Comparison of ENCODE assay signal across 9 mouse cellular contexts in genomic region chr17:21009726-21010125, GRCm38 (mm10). TPM values are rescaled to one million over a fixed set of nuclear protein-coding genes. Genes with fewer than 3 reads are reported as not detected.
A peak's percentile ranks its signal among the peaks of the same experiment; 100 is the strongest.
DNase-seq lines count a peak whose midpoint lies in the region; ATAC-seq and TF ChIP-seq lines count a peak whose summit lies in the region.
"Had no signal": no experiment of that assay in that cellular context is flagged by ENCODE, and none has a peak within 500 bp of the region (broad histone marks: within the 10 kb centered on the region; RNA-seq: fewer than 3 reads in every experiment).

No protein-coding gene starts in this region.

- peaks cover 3% of the 10 kb centered on the region; the same call in 1 of the 2 replicates for H3K4me1 ChIP-seq in neural tube, embryonic 11.5 days (ENCODE audit: control insufficient read depth, insufficient read depth, low read length)
- H3K4me1 ChIP-seq in limb, embryonic 14.5 days (ENCODE audit: control insufficient read depth, insufficient read depth, low read length): peaks cover 7% of the 10 kb centered on the region
- 0 out of 2 replicates have a peak, but pooled peaks cover 2% of the 10 kb centered on the region for H3K4me1 ChIP-seq in stomach, postnatal 0 days (replicated peaks; ENCODE audit: control insufficient read depth, insufficient read depth)

- H3K27me3 ChIP-seq in neural tube, embryonic 11.5 days (ENCODE audit: control insufficient read depth, insufficient read depth, low read length): no peaks in the 10 kb centered on the region
- H3K27me3 ChIP-seq in limb, embryonic 14.5 days (ENCODE audit: control insufficient read depth, insufficient read depth, low read length): no peaks in the 10 kb centered on the region
- no peaks in the 10 kb centered on the region for H3K27me3 ChIP-seq in stomach, postnatal 0 days (ENCODE audit: control insufficient read depth, insufficient read depth, low read length)

- H3K27ac ChIP-seq in neural tube, embryonic 11.5 days (ENCODE audit: low read depth, low read length): no peak overlapping the region
- peak overlapping the region; percentile 83; the same call in 1 of the 2 replicates for H3K27ac ChIP-seq in limb, embryonic 14.5 days (replicated peaks; ENCODE audit: low read depth, low read length)
- peak overlapping the region; percentile 97 for H3K27ac ChIP-seq in stomach, postnatal 0 days (replicated peaks)

- no peak for TF ChIP-seq CTCF in stomach, postnatal 0 days (IDR thresholded peaks at IDR 0.05; ENCODE audit: low read depth)

- no peak for ATAC-seq in neural tube, embryonic 11.5 days (ENCODE audit: insufficient read depth, low FRiP score, low TSS enrichment)
- ATAC-seq in limb, embryonic 14.5 days (ENCODE audit: low FRiP score, low read depth): no peak
- ATAC-seq in stomach, postnatal 0 days (ENCODE audit: low FRiP score, low TSS enrichment): no peak
- ATAC-seq in megakaryocyte progenitor cell, adult 5-6 weeks (replicated peaks; ENCODE audit: poor library complexity): no peak

- peak overlapping the region; percentile 69 for H3K4me2 ChIP-seq in neural tube, embryonic 11.5 days (ENCODE audit: low read depth)
- H3K4me2 ChIP-seq in limb, embryonic 14.5 days (replicated peaks; ENCODE audit: low read depth, low read length, severe bottlenecking): peak overlapping the region; percentile 78
- peak overlapping the region; percentile 74 for H3K4me2 ChIP-seq in stomach, postnatal 0 days (replicated peaks; ENCODE audit: low read depth)

- H3K4me3 ChIP-seq in neural tube, embryonic 11.5 days (ENCODE audit: low read depth, low read length): peak overlapping the region; percentile 68
- H3K4me3 ChIP-seq in limb, embryonic 14.5 days (replicated peaks; ENCODE audit: low read length): peak overlapping the region; percentile 75
- H3K4me3 ChIP-seq in stomach, postnatal 0 days (ENCODE audit: low read depth, low read length): peak overlapping the region; percentile 81

- H3K36me3 ChIP-seq in neural tube, embryonic 11.5 days (ENCODE audit: control insufficient read depth, insufficient read depth, low read length): peaks cover 5% of the 10 kb centered on the region
- peaks cover 20% of the 10 kb centered on the region for H3K36me3 ChIP-seq in limb, embryonic 14.5 days (ENCODE audit: control insufficient read depth, insufficient read depth, low read length)
- peaks cover 8% of the 10 kb centered on the region; the same call in 1 of the 2 replicates for H3K36me3 ChIP-seq in stomach, postnatal 0 days (ENCODE audit: control insufficient read depth, insufficient read depth, low read length)

- peak; percentile 13 for DNase-seq in adrenal gland, postnatal 10 days
- DNase-seq in adrenal gland, adult 8-10 months: no peak
- DNase-seq in neural tube, embryonic 11.5 days (ENCODE audit: low spot score): no peak
- no peak for DNase-seq in neural tube, embryonic 10.5 days (ENCODE audit: extremely low spot score, low spot score)
- DNase-seq in limb, embryonic 14.5 days (ENCODE audit: low spot score): no peak
- DNase-seq in stomach, postnatal 0 days (ENCODE audit: low spot score): no peak
- DNase-seq in cerebellum, adult 8-10 months: no peak

- 30% methylated on average over 1 of the region's 1 CpGs for WGBS in neural tube, embryonic 11.5 days
- WGBS in limb, embryonic 14.5 days: 16% methylated on average over 1 of the region's 1 CpGs
- WGBS in stomach, postnatal 0 days: 15% methylated on average over 1 of the region's 1 CpGs

- no peak for TF ChIP-seq POLR2A in limb, embryonic 14.5 days (IDR thresholded peaks at IDR 0.05; ENCODE audit: borderline replicate concordance, extremely low read depth, insufficient read depth, insufficient read length)

- no peak for TF ChIP-seq EP300 in stomach, postnatal 0 days (optimal IDR thresholded peaks at IDR 0.05)

- peak overlapping the region; percentile 88 for H3K9ac ChIP-seq in neural tube, embryonic 11.5 days (ENCODE audit: low read length)
- peak overlapping the region; percentile 78 for H3K9ac ChIP-seq in limb, embryonic 14.5 days (ENCODE audit: low read depth, low read length, severe bottlenecking)
- peak overlapping the region; percentile 92 for H3K9ac ChIP-seq in stomach, postnatal 0 days (ENCODE audit: low read length)

- H3K9me3 ChIP-seq in neural tube, embryonic 11.5 days (ENCODE audit: control insufficient read depth, low read length): no peaks in the 10 kb centered on the region
- no peaks in the 10 kb centered on the region for H3K9me3 ChIP-seq in limb, embryonic 14.5 days (ENCODE audit: control insufficient read depth, low read length)
- no peaks in the 10 kb centered on the region for H3K9me3 ChIP-seq in stomach, postnatal 0 days (ENCODE audit: control insufficient read depth, low read length)

RNA-seq across cellular contexts. Expression of gene Zfp160, which starts 1.0 kb away (rescaled TPM):
- 10 to 100 TPM; 13.7 to 22.3 TPM for total RNA-seq in adrenal gland, postnatal 10 days (2021)
- 10 to 100 TPM; 17.3 to 28.0 (median 21.0) TPM for total RNA-seq in adrenal gland, adult 8-10 months (2022)
- polyA plus RNA-seq in neural tube, embryonic 11.5 days (2014; fragmentation: Nextera tagmentation; extraction: Ambion mirVana): 20.5 TPM in 2 replicates
- polyA plus RNA-seq in limb, embryonic 14.5 days (2012; rRNA removed): 19.7 and 24.5 TPM in 2 replicates
- polyA plus RNA-seq in limb, embryonic 14.5 days (2014; fragmentation: Nextera tagmentation; extraction: Ambion mirVana): 19.0 and 19.8 TPM in 2 replicates
- polyA plus RNA-seq in stomach, postnatal 0 days (2015; fragmentation: Nextera tagmentation; extraction: Ambion mirVana): 6.4 and 6.5 TPM in 2 replicates
- 15.7 and 23.4 TPM in 2 replicates for total RNA-seq in megakaryocyte progenitor cell, adult 5-6 weeks (2015)
- total RNA-seq in megakaryocyte progenitor cell, adult 5-6 weeks (2017): 18.3 and 25.3 TPM in 2 replicates

RNA-seq across cellular contexts. Expression of gene Vmn1r233, which starts 13.5 kb away (rescaled TPM):
- not detected for total RNA-seq in adrenal gland, postnatal 10 days (2021)
- total RNA-seq in adrenal gland, adult 8-10 months (2022): under 1 TPM in 1 of 4 experiments, not detected in 3; 0.05 TPM
- not detected in 2 replicates for polyA plus RNA-seq in neural tube, embryonic 11.5 days (2014; fragmentation: Nextera tagmentation; extraction: Ambion mirVana)
- not detected in 2 replicates for polyA plus RNA-seq in limb, embryonic 14.5 days (2012; rRNA removed)
- not detected in 2 replicates for polyA plus RNA-seq in limb, embryonic 14.5 days (2014; fragmentation: Nextera tagmentation; extraction: Ambion mirVana)
- 0.05 TPM in 1 of 2 replicates, not detected in the other for polyA plus RNA-seq in stomach, postnatal 0 days (2015; fragmentation: Nextera tagmentation; extraction: Ambion mirVana)
- total RNA-seq in megakaryocyte progenitor cell, adult 5-6 weeks (2015): not detected in 2 replicates
- not detected in 2 replicates for total RNA-seq in megakaryocyte progenitor cell, adult 5-6 weeks (2017)
- polyA plus RNA-seq: gonadal fat pad, adult 2 months had no signal
